Mouse (Mus musculus) E14TG2a.4 (cell line): ENCODE results near the gene E130308A19Rik.

Experiments used
- CTCF ChIP-seq: conservative IDR thresholded peaks from 2 replicates; pipeline ENCODE4 v1.5.1; 2014; ENCODE audit warnings: low read length
- NANOG ChIP-seq: IDR thresholded peaks from 2 replicates; pipeline ENCODE4 v1.6.1; 2014; ENCODE audit warnings: borderline replicate concordance, low read length, mixed read lengths
- POU5F1 ChIP-seq: IDR thresholded peaks from 2 replicates; pipeline ENCODE4 v1.6.1; 2014; ENCODE audit warnings: low read length, borderline replicate concordance

DNA sequence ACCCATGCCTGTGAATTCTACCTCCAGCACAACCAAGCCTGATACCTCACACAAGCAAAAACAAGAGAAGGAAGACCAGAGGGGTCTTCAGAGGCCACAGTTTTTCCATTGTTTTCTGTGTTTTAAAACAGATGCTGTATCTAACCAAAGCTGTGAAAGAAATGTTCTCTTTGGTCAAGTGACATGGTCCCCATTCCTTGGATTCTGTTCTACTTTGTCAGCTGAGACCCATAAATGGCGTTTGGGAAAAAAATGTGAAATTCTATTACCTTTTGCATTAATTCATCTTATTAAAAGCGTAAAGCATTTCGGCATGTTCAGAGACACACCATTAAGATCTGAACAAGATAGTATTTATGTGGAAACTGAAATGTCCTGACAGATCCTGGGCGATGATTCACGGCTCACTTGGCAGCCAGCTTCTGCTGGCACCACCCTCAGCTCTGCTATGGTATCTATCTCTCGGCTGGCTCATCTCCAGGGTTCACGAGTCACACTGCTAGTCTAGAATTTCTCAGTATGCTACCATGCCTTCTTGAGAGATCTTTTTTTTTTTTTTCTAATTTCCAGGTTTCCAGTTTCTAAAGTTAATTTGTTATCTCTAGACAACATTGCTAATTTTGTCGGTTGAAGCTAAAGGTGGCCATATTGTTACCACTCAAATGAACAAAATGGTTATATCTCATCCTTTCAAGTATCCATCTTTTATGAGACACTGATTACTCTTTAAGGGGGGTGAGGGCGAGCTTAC is 130.5 kb downstream of the E130308A19Rik start:
- TF ChIP-seq CTCF, result no peak
- TF ChIP-seq NANOG, result no peak
- TF ChIP-seq POU5F1, result no peak
